Mouse (Mus musculus) activated CD4-positive, CD25-positive, alpha-beta regulatory T cell, adult 4 months (primary cell): ENCODE results near the gene Odf4. TPM values are rescaled to one million over a fixed set of nuclear protein-coding genes. Genes with fewer than 3 reads are reported as not detected.
"Not testable (repeated sequence)": the region's sequence is repeated elsewhere in the genome, so short reads cannot be mapped to it uniquely, and the experiment has no call there.

ENCODE experiments used
- ATAC-seq: one replicate; pipeline ENCODE4 v1.8.0; 2017
- polyA plus RNA-seq, 2 experiments: library from polyadenylated mRNA; unstranded; fragments of 100-300 nt; shearing (Covaris generic); gene quantifications; one replicate each; pipeline ENCODE4 v1.2.1; 2017

Gene Odf4
- polyA plus RNA-seq, result not detected

DNA sequence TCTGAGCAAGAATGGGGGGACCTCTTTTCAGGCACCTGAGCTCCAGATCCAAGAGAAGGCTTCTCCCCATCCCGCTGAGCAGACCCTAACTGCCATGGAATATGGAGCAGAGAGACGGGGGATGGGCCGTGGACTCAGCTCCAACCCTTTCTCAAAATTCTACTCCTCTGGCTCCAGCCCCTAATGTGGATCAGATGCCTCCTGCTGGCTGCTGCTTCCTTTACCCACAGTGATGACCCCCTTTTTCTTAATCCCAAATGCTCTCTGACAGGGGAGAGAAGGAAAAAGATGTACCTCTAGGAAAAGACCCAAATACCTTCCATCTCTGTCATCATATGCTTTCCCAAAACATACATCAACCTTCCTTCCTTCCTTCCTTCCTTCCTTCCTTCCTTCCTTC, at the start of gene Odf4:
Odf4 (minus strand) TSS at position 101 of the 400 bp plus-strand sequence.
- no peak for ATAC-seq

DNA sequence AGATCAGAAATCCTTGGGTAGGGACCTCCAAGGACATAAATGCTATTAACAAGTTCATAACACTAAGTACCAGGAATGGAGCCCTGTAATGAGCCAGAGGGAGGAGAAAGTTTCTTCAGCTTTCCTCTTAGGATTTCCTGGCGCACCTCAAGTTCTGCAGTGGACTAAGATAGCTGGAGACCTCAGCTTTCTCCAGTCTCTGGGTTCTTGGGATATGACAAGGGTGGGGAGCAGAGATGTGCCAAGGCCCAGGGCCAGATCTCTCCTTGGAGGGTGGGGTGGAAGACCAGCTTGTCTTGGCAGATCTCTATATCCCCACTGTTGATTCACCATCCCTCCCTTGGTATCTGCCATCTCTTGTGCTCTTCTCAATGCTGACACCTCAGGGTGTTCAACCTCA, 48.7 kb upstream of the Odf4 start:
- no peak for ATAC-seq

DNA sequence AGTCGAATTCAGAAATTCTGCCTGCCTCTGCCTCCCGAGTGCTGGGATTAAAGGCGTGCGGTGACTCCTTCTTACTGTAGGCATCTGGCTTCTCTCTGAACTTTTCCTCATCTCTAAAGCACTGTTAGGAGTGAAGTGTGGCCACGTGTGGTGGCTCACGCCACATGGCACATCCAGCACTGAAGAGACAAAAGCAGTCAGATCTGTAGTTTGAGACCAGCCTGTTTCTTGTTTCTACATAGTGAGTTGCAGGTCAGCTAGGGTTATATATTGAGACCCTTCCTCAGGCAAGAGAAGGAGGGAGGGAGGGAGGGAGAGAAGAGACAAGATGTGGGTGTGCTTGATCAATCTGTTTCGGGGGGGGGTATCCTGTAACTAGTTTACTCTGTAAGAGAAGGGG, 48.2 kb upstream of the Odf4 start, which contains the start of gene Rangrf:
Rangrf (minus strand) TSS at position 101 of the 400 bp plus-strand sequence.
- ATAC-seq, result no peak

DNA sequence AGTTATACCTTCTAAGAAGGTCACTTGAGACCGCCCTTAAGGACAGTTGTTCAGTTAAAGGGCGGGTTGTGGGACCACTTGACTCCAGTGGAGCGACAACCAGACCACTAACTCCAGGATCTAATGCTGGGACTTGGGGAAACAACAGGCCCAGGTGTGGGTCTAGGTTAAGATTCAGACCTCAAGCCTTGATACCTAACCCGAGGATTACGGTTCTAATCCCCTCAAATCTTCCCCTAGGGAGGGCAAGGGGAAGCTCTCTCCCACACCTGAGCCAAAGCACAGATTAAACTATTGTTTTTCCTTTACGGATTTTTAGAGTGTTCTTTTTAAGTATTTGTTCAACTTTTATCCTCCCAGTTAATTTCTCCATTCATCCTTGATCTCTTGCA, 47.2 kb upstream of the Odf4 start:
- ATAC-seq, result no peak

DNA sequence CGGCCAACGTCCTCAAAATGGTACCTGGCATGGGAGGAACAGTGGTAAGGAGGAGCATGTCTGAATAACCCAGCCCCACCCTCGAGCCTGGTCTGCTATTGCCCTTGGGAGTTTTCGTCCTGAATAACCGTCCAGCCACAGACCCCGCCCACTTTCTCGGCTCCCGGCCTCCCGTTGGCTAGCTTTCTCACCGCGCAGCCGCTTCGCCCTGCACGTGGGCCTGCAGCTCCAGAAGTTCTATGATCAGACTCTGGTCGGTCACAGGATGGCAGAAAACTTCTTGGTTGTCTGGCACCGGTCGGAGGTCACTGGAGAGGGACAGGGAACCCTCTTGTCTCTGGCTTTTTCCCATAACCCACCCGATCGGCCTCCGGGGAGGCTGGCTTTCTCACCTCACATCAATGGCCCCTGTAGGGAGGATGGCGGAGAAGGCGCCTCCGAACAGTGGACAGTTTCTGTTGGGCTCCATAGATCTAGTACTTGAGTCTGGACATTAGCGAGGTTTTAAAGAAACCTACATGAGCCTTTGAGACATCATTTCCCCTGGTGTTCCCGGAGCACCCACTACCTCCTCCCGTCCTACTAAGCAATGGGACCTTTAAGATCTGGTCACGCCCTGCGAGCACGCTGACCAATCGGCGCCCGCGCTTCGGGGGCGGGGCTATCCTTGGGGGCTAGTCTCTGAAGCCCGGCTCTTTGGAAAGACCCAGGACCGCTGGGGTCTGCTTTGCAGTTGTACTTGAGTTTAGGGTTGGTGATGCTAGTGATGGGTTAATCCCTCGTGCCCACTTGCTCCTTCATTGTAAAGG, 46.6 kb upstream of the Odf4 start:
- peak; percentile 83 for ATAC-seq

DNA sequence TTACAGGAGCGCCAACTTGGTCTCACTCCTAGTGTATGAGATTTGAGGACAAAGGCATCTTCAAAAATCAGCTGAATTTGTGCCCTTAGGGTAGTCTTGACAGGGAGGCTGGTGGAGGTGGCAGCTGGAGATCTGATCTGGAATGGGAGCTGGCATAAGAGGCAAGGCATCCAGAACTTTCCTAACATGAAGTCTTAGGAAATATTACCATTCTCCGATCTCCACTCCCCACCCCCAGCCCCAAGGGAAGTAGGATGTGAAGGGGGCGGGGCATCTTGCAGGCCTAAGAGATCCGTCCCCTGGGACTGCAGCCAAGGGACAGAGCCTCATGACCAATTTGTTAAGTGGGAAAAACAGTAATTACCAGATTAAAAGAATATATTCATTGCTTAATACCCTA, 43.4 kb upstream of the Odf4 start:
- ATAC-seq, result no peak

DNA sequence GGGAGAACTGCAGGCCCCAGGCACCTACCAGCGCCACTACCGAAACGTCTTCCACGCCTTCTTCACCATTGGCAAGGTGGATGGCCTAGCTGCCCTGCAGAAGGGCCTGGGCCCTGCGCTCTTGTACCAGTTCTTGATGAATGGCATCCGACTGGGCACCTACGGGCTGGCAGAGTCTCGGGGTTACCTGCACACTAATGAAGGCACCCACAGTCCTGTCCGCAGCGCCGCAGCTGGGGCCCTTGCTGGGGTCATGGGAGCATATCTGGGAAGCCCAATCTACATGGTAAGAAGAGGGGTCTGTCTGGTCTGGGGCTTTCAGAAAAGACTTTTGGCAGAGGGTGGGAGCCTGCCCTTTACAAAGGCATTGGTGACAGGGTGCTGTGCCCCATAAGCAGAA, 41.9 kb upstream of the Odf4 start:
- ATAC-seq, result no peak

DNA sequence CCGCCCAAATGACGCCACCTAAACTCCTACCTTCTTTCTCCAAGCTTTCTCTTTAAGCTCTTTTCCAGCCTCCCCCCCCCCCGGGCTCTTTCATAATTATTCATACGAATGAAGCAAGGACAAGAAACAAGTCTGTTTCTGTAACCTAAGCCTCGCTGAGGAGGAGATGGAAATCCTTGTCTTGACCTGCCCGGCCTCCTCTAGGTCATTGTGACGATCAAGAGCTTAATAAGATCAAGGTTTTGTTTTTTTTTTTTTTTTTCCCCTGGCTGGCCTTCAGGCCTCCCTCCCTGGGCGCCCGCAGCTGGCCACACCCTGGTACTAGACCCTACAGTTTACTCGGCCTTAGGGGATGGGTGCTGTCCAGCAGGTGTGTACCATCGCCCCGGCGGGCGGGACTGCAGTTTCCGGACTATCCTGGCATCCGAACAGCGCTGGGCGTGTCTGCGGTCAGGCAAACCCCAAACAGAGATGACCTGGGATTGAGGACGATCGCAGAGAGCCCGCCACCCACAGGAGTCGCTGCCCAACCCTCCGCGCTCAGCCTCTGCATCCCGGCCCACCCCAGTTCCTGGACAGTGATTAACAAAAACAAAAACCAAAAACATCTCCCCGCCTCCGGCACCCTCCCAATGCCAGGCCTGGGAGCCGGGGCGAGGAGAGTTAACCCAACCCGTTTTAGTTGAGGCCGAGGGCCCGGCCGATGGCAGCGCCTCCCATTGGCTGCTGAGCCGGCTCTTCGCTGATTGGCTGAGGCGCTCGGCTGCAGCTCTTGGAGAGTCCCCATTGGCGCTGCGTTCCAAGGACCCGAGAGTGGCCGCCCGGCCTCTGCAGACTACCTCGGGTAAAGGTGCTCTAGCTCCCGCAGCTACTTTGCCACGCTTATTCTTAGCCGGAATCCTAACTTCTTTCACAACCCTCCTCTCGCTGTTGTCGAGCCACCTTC, 40.7 kb upstream of the Odf4 start, which contains the start of gene Slc25a35:
Slc25a35 (plus strand) TSS at position 795 of the 946 bp plus-strand sequence.
- peak; percentile 88 for ATAC-seq

DNA sequence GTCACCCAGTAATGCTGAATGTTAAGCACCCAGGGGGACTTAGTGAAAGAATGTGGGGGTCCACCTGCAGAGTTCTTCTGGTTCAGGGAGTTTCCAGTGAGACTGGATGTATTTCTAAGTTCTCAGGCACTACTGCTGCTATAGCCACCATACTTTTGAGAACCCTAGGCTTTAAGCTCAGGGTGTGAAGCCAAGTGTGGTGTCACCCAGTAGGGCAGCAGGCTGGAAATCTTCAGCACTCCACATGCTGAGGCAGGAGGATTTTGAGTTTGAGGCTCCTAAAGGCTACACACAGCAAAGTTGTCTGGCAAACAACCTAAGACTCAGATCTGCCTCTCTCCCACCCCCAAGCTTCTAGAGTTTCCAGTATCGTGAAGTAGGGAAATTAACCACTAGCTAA, 39.7 kb upstream of the Odf4 start:
- ATAC-seq, result no peak

DNA sequence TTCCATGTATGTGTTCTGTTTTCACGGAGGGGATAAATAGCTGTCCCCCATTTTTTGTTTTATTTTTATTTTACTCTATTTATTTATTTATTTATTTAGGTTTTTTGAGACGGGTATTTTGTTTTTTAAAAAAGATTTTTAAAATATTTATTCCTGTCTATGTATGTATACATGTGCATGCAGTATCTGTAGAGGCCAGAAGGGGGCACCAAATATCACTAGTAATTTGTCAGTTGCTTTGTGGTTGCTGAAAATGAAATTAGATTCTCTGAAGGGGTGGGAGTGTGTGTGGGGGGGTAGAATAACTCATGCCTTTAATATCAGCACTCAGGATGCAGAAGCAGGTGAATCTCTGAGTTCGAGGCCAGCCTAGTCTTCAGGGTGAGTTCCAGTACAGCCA, 39.0 kb upstream of the Odf4 start:
- ATAC-seq, result no peak

DNA sequence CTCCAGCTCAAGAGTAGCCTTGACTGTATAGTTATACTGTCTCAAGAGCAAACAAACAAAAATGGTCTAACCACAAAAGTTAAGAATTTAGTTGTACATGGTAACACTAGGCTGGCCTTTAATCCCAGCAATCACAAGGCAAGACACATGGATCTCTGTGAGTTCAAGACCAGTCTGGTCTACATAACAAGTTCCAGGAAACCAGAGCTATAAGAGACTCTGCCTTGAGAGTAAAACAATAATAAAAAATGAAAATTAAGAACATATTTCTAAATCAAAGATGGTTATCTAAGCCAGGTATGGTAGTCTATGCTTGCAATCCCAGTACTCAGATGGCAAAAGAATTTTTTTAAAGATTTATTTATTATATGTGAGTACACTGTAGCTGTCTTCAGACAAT, 38.2 kb upstream of the Odf4 start:
- ATAC-seq, result no peak

DNA sequence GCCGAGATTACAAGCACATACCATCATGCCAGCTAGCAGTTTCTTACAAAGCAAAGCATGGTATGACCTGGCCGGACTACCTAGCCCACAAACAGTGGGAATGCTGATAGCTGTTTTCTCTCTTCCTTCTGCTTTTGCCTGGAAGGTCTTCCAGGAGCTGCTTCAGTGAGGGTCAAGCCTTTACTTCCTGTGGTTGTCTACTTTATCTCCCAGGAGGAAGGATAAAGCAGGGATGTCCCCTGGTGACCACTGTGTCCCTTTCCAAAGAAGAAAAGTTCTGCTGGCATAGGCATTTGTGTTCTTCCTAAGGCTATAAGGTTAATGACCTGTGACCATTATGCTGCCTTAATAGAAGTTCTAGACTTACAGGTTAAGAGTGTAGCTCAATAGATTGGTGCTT, 36.5 kb upstream of the Odf4 start:
- no peak for ATAC-seq

DNA sequence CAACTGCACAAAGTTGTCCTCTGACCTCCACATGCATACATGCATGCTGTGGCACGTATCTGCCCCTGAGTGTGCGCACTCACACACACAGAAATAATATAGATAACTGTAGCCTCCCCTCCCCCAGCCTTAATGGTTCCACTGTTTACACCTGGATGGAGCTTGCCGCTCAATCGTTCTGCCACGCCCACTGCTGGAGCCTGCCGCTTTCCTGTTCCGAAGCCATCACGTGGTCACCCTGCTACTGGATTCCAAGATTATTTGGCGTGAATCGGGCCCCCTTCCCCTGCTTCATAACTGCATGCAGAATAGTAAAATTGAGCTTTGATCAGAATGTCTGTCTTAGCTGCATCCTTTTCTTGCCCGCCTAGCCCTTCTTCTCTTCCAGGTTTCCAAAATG, 35.3 kb upstream of the Odf4 start:
- ATAC-seq, result not testable (repeated sequence)

DNA sequence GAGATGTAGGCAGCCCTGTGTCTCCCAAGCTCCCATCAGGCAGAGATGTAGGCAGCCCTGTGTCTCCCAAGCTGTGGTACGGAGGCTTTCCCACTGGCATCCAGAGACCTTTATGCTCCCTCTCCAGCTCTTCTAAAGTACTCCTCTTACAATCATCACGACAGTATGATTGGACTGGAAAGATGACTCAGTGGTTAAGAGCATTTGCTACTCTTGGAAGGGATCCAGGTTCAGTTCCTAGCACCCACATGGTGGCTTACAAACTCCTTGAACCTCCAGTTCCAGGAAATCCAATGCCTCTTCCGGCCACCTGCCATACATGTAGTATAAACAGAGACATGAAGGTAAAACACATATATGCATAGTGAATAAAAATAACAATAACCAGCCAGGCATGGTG, 34.7 kb upstream of the Odf4 start:
- ATAC-seq, result no peak

DNA sequence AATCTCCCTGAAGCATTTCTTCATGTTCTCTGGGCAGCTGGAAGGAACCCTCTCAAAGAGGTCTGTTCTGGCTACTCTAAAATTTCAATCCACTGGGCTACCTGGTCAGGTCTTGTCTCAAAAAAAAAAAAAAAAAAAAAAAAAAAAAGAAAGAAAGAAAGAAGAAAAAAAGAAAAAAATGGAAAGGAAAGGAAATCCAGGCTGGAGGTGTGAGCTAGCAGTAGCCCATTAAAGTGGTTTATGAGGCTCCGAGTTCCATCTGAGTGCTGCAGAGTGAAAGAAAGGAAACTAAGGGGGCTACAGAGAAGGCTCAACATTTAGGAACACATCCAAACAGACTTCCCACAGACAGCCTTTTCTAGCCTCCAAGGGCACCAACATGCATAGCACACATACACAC, 31.1 kb upstream of the Odf4 start:
- ATAC-seq, result no peak

DNA sequence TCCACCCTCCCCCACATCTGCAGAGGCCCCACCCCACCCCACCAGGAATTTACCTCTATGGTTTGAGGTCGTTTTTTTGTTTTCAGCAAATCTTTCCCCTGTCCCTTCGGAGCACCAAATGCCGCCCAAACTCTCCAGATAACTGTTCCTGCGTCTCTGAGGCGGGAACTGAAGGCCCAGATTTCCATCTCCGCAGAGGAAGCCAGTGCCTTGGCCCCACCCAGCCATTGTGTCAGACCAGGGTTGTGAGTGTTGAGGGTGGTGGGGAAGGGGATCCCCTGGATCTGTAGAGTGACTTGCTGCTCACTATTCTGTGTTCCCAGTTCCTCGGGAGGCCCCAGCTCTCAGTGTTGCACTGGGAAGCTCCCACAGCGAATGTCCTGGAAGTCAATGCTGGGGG, 30.4 kb upstream of the Odf4 start, which contains the start of gene Arhgef15:
Arhgef15 (minus strand) TSS at position 173 of the 400 bp plus-strand sequence.
- no peak for ATAC-seq

DNA sequence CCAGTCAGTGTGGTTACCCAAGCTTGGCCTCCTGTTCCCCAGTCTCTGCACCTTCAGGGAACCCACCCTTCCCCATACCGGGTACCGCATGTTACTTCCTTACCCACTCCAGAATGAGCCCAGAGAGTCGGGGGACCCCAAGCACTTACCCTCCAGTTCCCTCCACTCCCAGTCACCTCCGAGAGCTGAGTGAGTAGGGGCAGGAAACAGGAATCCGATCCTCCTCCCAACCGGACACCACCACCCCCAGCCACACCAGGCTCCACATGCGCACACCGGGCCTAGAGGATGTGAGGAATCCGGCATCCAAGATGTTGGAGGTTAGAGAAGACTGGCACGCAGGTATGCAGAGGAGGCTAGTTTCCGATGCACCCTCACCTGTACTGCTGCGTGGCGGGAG, 29.8 kb upstream of the Odf4 start:
- ATAC-seq, result no peak

DNA sequence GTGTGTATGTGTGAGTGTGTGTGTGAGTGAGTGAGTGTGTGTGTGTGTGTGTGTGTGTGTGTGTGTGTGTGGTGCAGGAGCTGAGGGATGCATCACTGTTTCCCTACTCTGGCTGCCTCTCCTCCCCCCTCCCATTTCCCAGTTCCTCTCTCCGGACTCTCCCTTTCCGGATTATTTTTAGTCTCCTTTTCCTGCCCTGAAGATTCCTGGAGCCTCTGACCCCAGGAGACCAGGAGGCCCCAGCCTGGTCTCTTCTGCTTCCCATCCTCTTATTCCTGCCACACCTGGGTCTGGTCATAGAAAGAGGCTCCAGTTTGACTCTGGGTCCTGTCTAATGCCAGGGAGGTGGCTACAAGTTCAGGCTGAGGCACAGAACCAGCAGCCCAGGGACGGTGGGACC, 29.2 kb upstream of the Odf4 start:
- ATAC-seq, result no peak

DNA sequence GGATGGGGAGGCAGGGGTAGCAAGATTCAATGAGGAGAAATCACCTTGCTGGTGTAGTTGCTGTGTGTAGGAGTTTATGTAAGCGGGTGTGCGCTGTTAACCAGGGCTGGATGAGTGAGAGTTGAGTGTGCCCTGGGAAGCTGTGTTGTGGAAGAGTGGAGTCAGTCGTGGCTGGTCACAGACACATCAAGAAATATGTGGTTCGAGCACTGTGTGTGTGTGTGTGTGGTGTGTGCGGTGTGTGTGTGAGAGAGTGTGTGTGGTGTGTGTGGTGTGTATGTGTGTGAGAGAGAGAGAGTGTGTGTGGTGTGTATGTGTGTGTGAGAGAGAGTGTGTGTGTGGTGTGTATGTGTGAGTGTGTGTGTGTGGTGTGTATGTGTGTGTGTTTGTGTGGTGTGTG, 28.6 kb upstream of the Odf4 start:
- ATAC-seq, result no peak

DNA sequence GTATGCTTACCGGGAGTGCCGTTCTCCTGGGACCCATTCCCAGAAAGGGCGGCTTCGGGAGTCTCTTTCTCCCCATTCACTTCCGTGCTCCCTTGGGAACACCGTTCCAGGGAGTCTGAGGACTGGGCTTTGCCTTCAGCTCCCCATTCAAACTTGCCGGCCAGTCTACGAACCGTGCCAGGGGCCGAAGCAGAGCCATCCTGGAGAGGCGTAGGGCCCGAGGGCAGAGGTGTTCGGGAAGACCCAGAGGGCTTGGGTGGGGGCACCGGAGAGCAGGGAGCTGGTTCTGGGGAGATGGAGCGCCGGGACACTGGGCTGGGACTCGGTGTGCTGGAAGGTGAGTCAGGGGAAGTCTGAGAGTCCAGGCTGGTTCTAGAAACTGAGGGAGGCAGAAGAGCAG, 27.5 kb upstream of the Odf4 start:
- no peak for ATAC-seq

DNA sequence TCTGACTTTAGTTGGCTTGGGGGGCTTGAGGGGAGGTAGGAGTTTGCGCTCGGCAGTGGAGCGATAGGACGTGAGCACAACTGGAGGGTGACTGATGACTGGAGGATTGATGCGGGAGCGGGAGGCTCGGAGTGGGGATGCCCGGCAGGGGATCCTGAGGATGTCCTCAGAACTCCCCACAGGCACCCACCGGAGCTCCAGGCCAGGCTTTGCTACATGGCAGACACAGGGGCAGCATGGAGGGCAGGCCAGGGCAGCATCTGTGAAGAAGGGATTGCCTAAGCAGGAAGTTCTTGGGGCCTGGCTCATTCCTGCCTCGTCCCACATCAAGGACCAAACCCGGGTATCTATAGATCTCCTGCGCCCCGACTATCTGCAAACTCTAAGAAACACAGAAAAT, 27.0 kb upstream of the Odf4 start:
- no peak for ATAC-seq

DNA sequence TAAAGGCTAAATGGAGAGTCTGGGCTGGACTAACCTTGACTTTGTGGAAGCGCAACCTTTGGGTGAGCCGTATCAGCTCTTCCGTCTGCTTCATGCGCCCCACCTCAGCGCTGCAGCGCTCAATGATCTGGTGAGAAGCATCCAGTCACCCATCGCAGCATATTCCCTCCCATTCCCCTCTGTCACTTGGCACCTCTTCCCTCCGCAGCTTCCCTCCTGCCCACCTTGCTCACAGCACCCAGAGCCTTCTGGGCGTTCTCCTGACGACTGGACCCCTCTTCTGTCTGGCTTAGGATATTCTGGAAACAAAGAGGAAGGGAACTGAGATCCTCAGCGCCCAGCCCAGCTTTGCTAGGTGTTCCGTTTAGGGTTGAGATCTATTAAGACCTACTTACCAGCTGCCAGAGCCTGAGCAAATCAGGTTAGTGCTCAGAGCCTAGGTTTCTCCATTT, 20.7 kb upstream of the Odf4 start:
- ATAC-seq, result no peak

DNA sequence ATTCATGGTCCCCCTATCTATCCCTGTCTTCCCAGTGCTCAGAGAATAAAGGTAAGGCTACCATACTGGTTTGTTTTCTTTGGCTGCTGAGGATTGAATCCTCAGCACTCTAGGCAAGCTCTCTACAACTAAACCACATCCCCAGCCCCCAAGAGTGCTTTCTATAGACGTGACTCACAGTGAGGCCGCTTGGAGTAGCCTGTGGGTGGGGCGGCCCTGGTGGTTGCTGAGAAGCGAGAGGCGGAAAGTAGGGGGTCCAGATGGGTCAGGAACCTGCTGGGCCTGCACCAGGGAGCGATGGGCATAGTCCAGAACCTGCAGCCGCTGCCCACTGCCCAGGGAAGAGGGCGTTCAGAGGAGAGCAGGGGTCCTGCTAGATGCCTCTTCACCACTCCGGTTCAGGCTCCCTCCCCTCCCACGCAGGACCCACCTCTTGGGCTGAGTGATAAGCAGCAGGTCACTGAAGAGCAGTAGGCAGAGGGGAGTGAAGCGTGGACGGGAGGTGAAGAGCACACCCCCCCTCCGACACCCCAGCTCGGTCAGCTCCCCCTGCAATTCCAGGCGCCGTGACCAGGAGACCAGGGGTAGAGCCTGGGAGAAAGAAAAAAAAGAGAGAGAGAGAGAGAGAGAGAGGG, 20.0 kb upstream of the Odf4 start:
- ATAC-seq, result no peak
